Mouse (Mus musculus) myocyte (in vitro differentiated cells): ENCODE data around the gene Stk11.

Experiments used
- E2F4 ChIP-seq: IDR thresholded peaks from one replicate; pipeline ENCODE4 v1.6.1; 2011; ENCODE audit warnings: mild to moderate bottlenecking, control low read depth, moderate library complexity; ENCODE audit not compliant: insufficient read depth
- MAX ChIP-seq: IDR thresholded peaks from one replicate; pipeline ENCODE4 v1.6.1; 2011; ENCODE audit warnings: low read depth, mild to moderate bottlenecking, control low read depth
- MYOD1 ChIP-seq, 3 experiments: IDR thresholded peaks; one replicate each; pipeline ENCODE4 v1.6.1; 2011; ENCODE audit warnings: control low read depth in 2 of 3, low read depth in 2 of 3, mild to moderate bottlenecking in 2 of 3, moderate library complexity in 1 of 3; ENCODE audit not compliant: insufficient read length in 2 of 3, control insufficient read depth in 1 of 3
- MYOG ChIP-seq, 3 experiments: IDR thresholded peaks; one replicate each; pipeline ENCODE4 v1.6.1; 2011; ENCODE audit warnings: control low read depth in 2 of 3, low read depth in 2 of 3, mild to moderate bottlenecking in 2 of 3; ENCODE audit not compliant: insufficient read length in 2 of 3, control insufficient read depth in 1 of 3, insufficient read depth in 1 of 3
- POLR2A ChIP-seq: IDR thresholded peaks from one replicate; pipeline ENCODE4 v1.6.1; 2011; ENCODE audit warnings: low read depth, mild to moderate bottlenecking, control low read depth, moderate library complexity; ENCODE audit not compliant: insufficient read length
- POLR2AphosphoS2 ChIP-seq: IDR thresholded peaks from one replicate; pipeline ENCODE4 v1.6.1; 2011; ENCODE audit warnings: low read depth, control low read depth; ENCODE audit not compliant: insufficient read length
- TCF12 ChIP-seq: IDR thresholded peaks from one replicate; pipeline ENCODE4 v1.6.1; 2011; ENCODE audit warnings: mild to moderate bottlenecking, control low read depth; ENCODE audit not compliant: poor library complexity, insufficient read depth, severe bottlenecking
- TCF3 ChIP-seq: IDR thresholded peaks from one replicate; pipeline ENCODE4 v1.6.1; 2011; ENCODE audit warnings: low read depth, control low read depth; ENCODE audit not compliant: insufficient read length
- USF1 ChIP-seq: IDR thresholded peaks from one replicate; pipeline ENCODE4 v1.6.1; 2011; ENCODE audit warnings: low read depth, mild to moderate bottlenecking, control low read depth, moderate library complexity

GRCm38 (mm10) chr10:80164998-80165344 is 49.4 kb downstream of the Stk11 start:
- TF ChIP-seq E2F4 (no peak), MYOD1 (IDR thresholded peaks at IDR 0.05; ENCODE audit: control insufficient read depth in 1 of 3, insufficient read length in 2 of 3, low read depth in 2 of 3) (peak in 2 of 3 experiments; percentile 75 to 81), POLR2A (peak; percentile 92), POLR2AphosphoS2 (peak; percentile 98), MAX (no peak), USF1 (no peak), TCF3 (no peak), MYOG (IDR thresholded peaks at IDR 0.05; ENCODE audit: control insufficient read depth in 1 of 3, insufficient read depth in 1 of 3, insufficient read length in 2 of 3, low read depth in 2 of 3) (peak; percentile 66 to 93 (median 82)), TCF12 (no peak)
